Mouse (Mus musculus) left cerebral cortex, adult 8-10 months (tissue): ENCODE results near the gene Naa16. TPM values are rescaled to one million over a fixed set of nuclear protein-coding genes. Genes with fewer than 3 reads are reported as not detected.

Source experiments
- DNase-seq, 2 experiments: peaks; one replicate each; pipeline ENCODE4 v3.0.0; 2022; ENCODE audit warnings: low spot score in 2 of 2
- total RNA-seq, 4 experiments: library from RNA; stranded (reverse); gene quantifications; 2 replicates each; pipeline ENCODE4 v1.2.4; 2022

Gene Naa16
- total RNA-seq, 4 experiments from 2014 or later, result 11.5 to 14.4 (median 13.1) TPM

- no peak for DNase-seq
Measured at GRCm38 (mm10) chr14:79275870-79276395, 114.6 kb downstream of the Naa16 start.

GRCm38 (mm10) chr14:79275441-79275840 is 115.1 kb downstream of the Naa16 start:
- no peak for DNase-seq

Other genes starting within 250 kb of the Naa16 start
- not detected for gene Zfp957, start 143.4 kb downstream of the Naa16 start, total RNA-seq
- 10 to 100 TPM; 32.2 to 35.0 (median 33.7) TPM for gene Rgcc, start 89.1 kb downstream of the Naa16 start, total RNA-seq
- gene Mtrf1, start 7.0 kb upstream of the Naa16 start, total RNA-seq, result 1 to 10 TPM; 6.7 to 7.3 (median 7.0) TPM
- gene Kbtbd7, start 35.7 kb upstream of the Naa16 start, total RNA-seq, result 10 to 100 TPM; 35.5 to 40.8 (median 37.1) TPM
- gene Kbtbd6, start 61.1 kb upstream of the Naa16 start, total RNA-seq, result 1 to 10 TPM; 1.0 to 1.4 (median 1.2) TPM
- 1 to 10 TPM; 4.9 to 5.7 (median 5.0) TPM for gene Elf1, start 90.4 kb upstream of the Naa16 start, total RNA-seq
- gene Wbp4, start 90.7 kb upstream of the Naa16 start, total RNA-seq, result 10 to 100 TPM; 45.6 to 51.2 (median 51.0) TPM
- 10 to 100 TPM; 87.9 to 97.3 (median 91.3) TPM for gene Sugt1, start 196.9 kb upstream of the Naa16 start, total RNA-seq